Mouse (Mus musculus) midbrain, embryonic 16.5 days (tissue): ENCODE results near the gene Tmem56. TPM values are rescaled to one million over a fixed set of nuclear protein-coding genes. Genes with fewer than 3 reads are reported as not detected.
A peak's percentile ranks its signal among the peaks of the same experiment; 100 is the strongest.

Source experiments
- ATAC-seq: fragments of 200-750 bp; cut with Nextera tagmentation; 2 replicates; pipeline ENCODE4 v1.8.0; 2017; ENCODE audit warnings: moderate TSS enrichment
- H3K27ac ChIP-seq: fragments of 300-500 bp; sonication (generic); 2 replicates; pipeline ENCODE4 v1.5.1; 2014; ENCODE audit warnings: mild to moderate bottlenecking, low read length, mixed read lengths
- H3K27me3 ChIP-seq: fragments of 300-500 bp; sonication (generic); 2 replicates; pipeline ENCODE4 v1.6.1; 2014; ENCODE audit warnings: low read depth, low read length, mixed read lengths; ENCODE audit not compliant: control insufficient read depth, insufficient read depth
- H3K36me3 ChIP-seq: fragments of 300-500 bp; sonication (generic); 2 replicates; pipeline ENCODE4 v1.6.1; 2014; ENCODE audit warnings: mild to moderate bottlenecking, low read length, moderate library complexity, mixed read lengths; ENCODE audit not compliant: control insufficient read depth, insufficient read depth
- H3K4me1 ChIP-seq: fragments of 300-500 bp; sonication (generic); 2 replicates; pipeline ENCODE4 v1.6.1; 2014; ENCODE audit warnings: mild to moderate bottlenecking, low read length, mixed read lengths; ENCODE audit not compliant: control insufficient read depth, insufficient read depth
- H3K4me2 ChIP-seq: fragments of 300-500 bp; sonication (generic); 2 replicates; pipeline ENCODE4 v1.6.1; 2014; ENCODE audit warnings: mild to moderate bottlenecking, low read length, mixed read lengths
- H3K4me3 ChIP-seq: fragments of 300-500 bp; sonication (generic); 2 replicates; pipeline ENCODE4 v1.5.1; 2014; ENCODE audit warnings: low read depth, mild to moderate bottlenecking, low read length, moderate library complexity, mixed read lengths
- H3K9ac ChIP-seq: fragments of 300-500 bp; sonication (generic); 2 replicates; pipeline ENCODE4 v1.6.1; 2014; ENCODE audit warnings: low read depth, low read length, mixed read lengths
- H3K9me3 ChIP-seq: fragments of 300-500 bp; sonication (generic); replicated peaks from 2 replicates; pipeline ENCODE4 v1.6.1; 2014; ENCODE audit warnings: mild to moderate bottlenecking, low read length, mixed read lengths; ENCODE audit not compliant: control insufficient read depth, poor library complexity, severe bottlenecking
- WGBS: fragments of 180-500 bp; shearing (Covaris S2); extraction: QIAGEN DNeasy Blood & Tissue Kit; methylation state at CpG from one replicate; pipeline ENCODE4 v1.1.7; 2014; 5-methylcytosine and 5-hydroxymethylcytosine counted together
- polyA plus RNA-seq: library from polyadenylated mRNA; unstranded; fragments of >200 nt; fragmentation: Nextera tagmentation; extraction: Ambion mirVana; gene quantifications from 2 replicates; pipeline ENCODE4 v1.2.1, GENCODE M21; 2015

The Tmem56 gene
- polyA plus RNA-seq, 1 experiment from 2014 or later: 3.8 TPM

DNA sequence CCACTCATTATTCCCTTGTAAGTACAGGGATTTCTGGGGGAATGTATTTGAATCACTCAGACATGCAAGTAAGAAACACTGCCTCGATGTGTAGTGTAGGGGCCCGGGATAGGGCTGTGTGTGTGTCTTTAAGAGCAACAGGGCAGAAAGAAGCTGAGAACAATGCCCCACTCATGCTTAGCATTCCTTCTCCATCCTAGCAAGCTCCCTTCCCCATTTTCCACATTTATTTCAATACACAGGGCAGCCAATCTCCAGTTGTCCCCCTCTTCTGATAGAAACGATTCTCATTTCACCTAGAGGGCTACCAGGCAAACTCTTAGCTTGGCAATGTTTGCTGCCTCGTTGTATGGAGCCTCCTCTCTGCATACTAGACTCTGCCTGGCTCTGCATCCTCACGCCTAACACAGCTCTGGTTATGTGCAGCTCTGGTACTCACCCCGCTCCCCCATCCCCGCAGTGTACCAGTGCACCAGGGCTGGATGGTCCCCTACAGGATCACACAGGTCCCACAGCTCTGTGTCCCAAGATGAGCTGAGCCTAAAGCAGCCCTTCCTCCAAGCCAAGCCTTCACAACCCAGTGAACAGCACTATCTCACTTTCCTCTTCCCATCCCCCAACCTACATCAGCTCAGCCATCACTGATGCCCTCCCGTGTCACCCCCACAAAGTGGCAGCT, 42.4 kb downstream of the Tmem56 start:
- H3K4me1 ChIP-seq: no peaks in the 10 kb centered on the region; the same call in 1 of the 2 replicates
- H3K36me3 ChIP-seq: no peaks in the 10 kb centered on the region
- peak; percentile 76 for ATAC-seq
- no peak overlapping the region for H3K27ac ChIP-seq
- WGBS: 21% methylated on average over 8 of the region's 8 CpGs
- no peak overlapping the region for H3K4me2 ChIP-seq
- no peak overlapping the region for H3K4me3 ChIP-seq
- H3K27me3 ChIP-seq: no peaks in the 10 kb centered on the region
- no peak overlapping the region for H3K9ac ChIP-seq
- H3K9me3 ChIP-seq: no peaks in the 10 kb centered on the region

DNA sequence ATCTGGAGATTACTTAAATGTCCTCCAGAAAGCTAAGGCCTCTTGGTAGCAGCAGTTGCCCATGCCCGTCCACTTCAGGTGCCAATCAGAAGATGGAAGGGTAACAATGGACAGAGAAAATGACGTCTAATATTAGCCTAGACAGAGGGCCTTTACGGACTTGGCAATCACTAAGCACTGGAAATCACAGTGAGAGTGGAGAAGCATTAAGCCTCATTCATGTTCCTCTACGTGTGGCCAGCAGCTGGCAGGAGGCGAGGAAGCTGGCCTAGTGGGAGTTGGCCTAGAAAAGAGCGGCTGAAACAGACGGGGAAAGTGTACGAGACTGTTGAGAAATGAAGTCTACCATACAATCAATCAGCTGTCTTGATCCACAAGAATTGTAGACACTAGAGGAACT, 43.8 kb downstream of the Tmem56 start:
- Histone ChIP-seq H3K4me1 (no peaks in the 10 kb centered on the region; the same call in 1 of the 2 replicates), H3K4me3 (no peak overlapping the region), H3K27ac (no peak overlapping the region), H3K4me2 (no peak overlapping the region), H3K27me3 (no peaks in the 10 kb centered on the region), H3K9ac (no peak overlapping the region), H3K36me3 (no peaks in the 10 kb centered on the region), H3K9me3 (no peaks in the 10 kb centered on the region)
- ATAC-seq: no peak
- 52% methylated on average over 8 of the region's 8 CpGs for WGBS

DNA sequence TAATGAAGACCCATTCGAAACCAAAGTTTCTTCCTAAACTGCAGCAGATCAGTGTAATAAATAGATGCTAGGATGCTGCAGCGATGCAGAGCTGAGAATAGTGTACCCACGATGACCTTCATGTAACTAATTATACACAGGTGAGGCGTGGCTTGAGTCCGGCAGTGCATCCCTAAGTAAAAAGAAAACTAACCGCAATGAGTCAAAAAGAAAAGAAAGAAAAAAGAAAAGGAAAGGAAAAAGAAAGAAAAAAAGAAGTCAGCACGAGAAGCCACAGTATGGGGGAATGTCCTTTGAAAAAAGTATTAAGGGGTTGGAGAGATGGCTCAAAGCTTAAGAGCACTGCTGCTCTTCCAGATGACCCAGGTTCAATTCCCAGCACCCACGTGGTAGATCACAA, 58.1 kb downstream of the Tmem56 start:
- no peaks in the 10 kb centered on the region for H3K36me3 ChIP-seq
- no peaks in the 10 kb centered on the region for H3K4me1 ChIP-seq
- H3K9ac ChIP-seq: no peak overlapping the region
- no peaks in the 10 kb centered on the region for H3K27me3 ChIP-seq
- H3K4me2 ChIP-seq: no peak overlapping the region
- no peak overlapping the region for H3K4me3 ChIP-seq
- H3K9me3 ChIP-seq: no peaks in the 10 kb centered on the region
- ATAC-seq: no peak
- H3K27ac ChIP-seq: no peak overlapping the region
- WGBS: 88% methylated on average over 8 of the region's 8 CpGs

DNA sequence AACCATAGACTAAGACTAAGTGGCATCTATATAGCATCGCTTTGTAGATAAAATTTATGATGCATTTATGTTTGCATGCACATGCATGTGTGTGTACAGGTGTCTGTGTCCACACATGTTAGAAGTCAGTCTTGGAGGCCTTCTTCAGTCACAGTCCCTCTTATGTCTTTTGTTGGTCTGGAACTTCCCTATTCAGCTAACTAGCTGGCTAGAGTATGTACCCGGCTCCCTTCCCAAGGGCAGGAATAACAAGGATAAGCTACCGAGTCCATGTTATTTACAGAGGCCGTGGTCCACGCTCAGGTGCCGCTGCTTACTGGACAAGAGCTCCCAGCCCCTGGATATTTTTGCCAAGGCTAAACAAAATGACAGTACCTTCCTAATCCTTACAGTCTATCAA, 58.7 kb downstream of the Tmem56 start:
- no peak for ATAC-seq
- no peaks in the 10 kb centered on the region for H3K27me3 ChIP-seq
- no peak overlapping the region for H3K9ac ChIP-seq
- no peak overlapping the region for H3K4me2 ChIP-seq
- no peaks in the 10 kb centered on the region for H3K9me3 ChIP-seq
- H3K4me3 ChIP-seq: no peak overlapping the region
- no peaks in the 10 kb centered on the region for H3K4me1 ChIP-seq
- H3K27ac ChIP-seq: no peak overlapping the region
- WGBS: 95% methylated on average over 6 of the region's 6 CpGs
- no peaks in the 10 kb centered on the region for H3K36me3 ChIP-seq

DNA sequence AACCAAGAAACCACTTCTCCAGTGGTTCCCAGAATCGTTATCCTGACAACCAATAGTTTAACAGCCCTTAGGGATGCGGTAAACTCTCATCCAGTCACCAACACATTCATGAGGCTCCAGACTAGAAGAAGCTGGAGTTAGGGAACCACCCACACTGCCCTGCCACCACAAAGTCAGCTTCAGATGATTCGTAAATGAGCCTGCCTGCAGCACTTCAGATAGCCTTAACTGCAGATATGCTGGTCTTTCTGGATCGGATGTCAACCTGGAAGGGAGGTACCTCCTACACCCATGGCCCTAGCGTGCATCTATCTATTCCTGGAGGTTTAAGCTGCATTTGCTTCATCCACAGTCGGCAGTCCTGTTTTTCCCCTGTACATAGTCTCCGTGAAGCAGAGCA, 60.9 kb downstream of the Tmem56 start:
- H3K4me3 ChIP-seq: no peak overlapping the region
- H3K27ac ChIP-seq: no peak overlapping the region
- ATAC-seq: no peak
- H3K4me1 ChIP-seq: no peaks in the 10 kb centered on the region
- H3K36me3 ChIP-seq: no peaks in the 10 kb centered on the region
- no peaks in the 10 kb centered on the region for H3K9me3 ChIP-seq
- no peak overlapping the region for H3K4me2 ChIP-seq
- 84% methylated on average over 7 of the region's 7 CpGs for WGBS
- H3K27me3 ChIP-seq: no peaks in the 10 kb centered on the region
- no peak overlapping the region for H3K9ac ChIP-seq

DNA sequence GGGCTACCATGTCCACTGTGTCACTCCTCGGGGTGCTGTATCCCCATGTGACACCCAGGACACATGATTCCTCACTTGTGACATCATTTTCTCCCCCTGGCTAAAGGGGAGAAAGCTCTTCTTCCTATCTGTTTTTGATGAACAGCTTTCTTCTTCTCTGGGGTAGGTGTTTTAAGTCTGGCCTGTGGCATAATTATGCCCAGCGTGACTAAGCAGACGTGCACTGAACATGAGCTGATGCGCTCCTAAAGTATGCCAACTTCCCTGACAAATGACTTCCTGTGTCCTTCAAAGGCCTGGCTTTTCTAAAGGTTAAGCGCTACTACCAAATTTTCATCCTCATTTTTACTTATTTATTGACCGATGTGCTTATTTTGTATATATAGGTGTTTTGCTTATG, 65.9 kb downstream of the Tmem56 start:
- H3K36me3 ChIP-seq: no peaks in the 10 kb centered on the region
- H3K27me3 ChIP-seq: no peaks in the 10 kb centered on the region
- H3K4me1 ChIP-seq: no peaks in the 10 kb centered on the region
- H3K27ac ChIP-seq: no peak overlapping the region
- no peak overlapping the region for H3K4me2 ChIP-seq
- 88% methylated on average over 6 of the region's 6 CpGs for WGBS
- no peak for ATAC-seq
- no peak overlapping the region for H3K9ac ChIP-seq
- H3K9me3 ChIP-seq: no peaks in the 10 kb centered on the region
- no peak overlapping the region for H3K4me3 ChIP-seq

DNA sequence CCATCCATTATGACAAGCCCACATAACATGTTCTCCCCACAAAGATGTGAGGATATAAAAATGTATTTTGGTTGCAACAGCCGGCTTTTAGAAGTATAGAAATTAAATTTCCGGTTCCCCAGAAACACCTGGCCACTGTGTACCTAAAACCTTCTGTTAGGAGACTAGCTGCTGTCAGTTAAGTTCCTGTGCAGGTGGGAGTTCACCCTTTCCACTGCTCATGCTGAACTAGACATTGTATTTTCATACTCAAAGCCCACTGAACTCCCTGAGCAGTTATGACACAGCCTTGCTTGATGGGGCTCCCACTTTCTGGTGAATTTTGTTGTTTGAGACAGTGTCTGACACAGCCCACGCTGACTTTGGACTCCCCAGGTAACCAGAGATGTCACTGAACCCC, 69.4 kb downstream of the Tmem56 start:
- H3K4me2 ChIP-seq: no peak overlapping the region

DNA sequence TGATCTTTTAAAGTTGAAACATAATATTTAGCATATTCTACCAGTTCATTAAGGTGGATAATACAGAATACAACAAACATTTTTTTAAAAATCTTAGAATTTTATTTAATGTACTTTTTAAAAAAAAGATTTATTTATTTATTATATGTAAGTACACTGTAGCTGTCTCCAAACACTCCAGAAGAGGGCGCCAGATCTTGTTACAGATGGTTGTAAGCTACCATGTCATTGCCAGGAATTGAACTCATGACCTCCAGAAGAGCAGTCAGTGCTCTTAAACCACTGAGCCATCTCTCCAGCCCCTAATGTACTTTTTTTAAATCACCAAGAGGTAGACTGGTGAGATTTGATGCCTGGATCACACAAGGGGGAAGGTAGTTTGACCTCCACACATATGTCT, 70.7 kb downstream of the Tmem56 start:
- no peak overlapping the region for H3K4me3 ChIP-seq
- H3K36me3 ChIP-seq: 0 out of 2 replicates have a peak, but pooled peaks cover 4% of the 10 kb centered on the region
- no peaks in the 10 kb centered on the region for H3K4me1 ChIP-seq
- H3K9me3 ChIP-seq: no peaks in the 10 kb centered on the region
- no peak overlapping the region for H3K9ac ChIP-seq
- no peak for ATAC-seq
- H3K27me3 ChIP-seq: no peaks in the 10 kb centered on the region
- 54% methylated on average over 1 of the region's 1 CpGs for WGBS
- H3K4me2 ChIP-seq: no peak overlapping the region
- no peak overlapping the region for H3K27ac ChIP-seq

More for the DNA sequence above, 69.4 kb downstream of the Tmem56 start:
- no peaks in the 10 kb centered on the region for H3K4me1 ChIP-seq
- H3K36me3 ChIP-seq: 0 out of 2 replicates have a peak, but pooled peaks cover 4% of the 10 kb centered on the region
- H3K4me3 ChIP-seq: no peak overlapping the region
- H3K9ac ChIP-seq: no peak overlapping the region
- H3K27me3 ChIP-seq: no peaks in the 10 kb centered on the region
- WGBS: 90% methylated on average over 3 of the region's 3 CpGs
- ATAC-seq: no peak
- H3K27ac ChIP-seq: no peak overlapping the region
- no peaks in the 10 kb centered on the region for H3K9me3 ChIP-seq

DNA sequence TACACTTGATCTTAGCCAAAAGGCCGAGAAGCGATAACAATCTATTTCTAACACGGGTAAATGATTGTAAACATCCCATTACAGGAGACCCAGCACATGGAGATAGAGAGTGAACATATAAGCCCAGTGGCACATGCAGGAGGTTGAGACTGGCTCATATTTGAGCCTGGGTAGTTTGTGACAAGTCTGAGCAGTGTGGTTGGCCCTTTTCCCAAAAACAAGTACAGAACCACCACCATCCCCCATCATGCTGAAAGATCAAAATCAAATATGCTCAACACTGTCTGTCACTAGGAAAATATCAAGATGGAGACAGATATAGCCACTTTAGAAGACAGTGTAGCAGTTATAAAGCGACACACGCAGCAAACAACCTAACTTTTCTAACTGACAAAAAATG, 73.9 kb downstream of the Tmem56 start:
- 96% methylated on average over 5 of the region's 5 CpGs for WGBS
- Histone ChIP-seq H3K9ac (no peak overlapping the region), H3K4me3 (no peak overlapping the region), H3K4me2 (no peak overlapping the region), H3K27ac (no peak overlapping the region), H3K9me3 (no peaks in the 10 kb centered on the region), H3K4me1 (no peaks in the 10 kb centered on the region), H3K36me3 (0 out of 2 replicates have a peak, but pooled peaks cover 4% of the 10 kb centered on the region), H3K27me3 (no peaks in the 10 kb centered on the region)
- ATAC-seq: no peak
